Mouse (Mus musculus) brain, embryonic 18.5 days (tissue): ENCODE measurements around the gene Krt90.
"Not testable (repeated sequence)": the region's sequence is repeated elsewhere in the genome, so short reads cannot be mapped to it uniquely, and the experiment has no call there.

Source experiments
- DNase-seq: peaks from one replicate; pipeline ENCODE4 v3.0.0-alpha.2; 2012; ENCODE audit warnings: low read depth, low spot score

The Krt90 gene

GRCm38 (mm10) chr15:101517161-101517560 lies 45.6 kb downstream of the Krt90 start, which contains the start of gene Gm49425:
Gm49425 (minus strand) TSS chr15:101517261.
- DNase-seq = not testable (repeated sequence)

- no peak for DNase-seq
These were observed 54.5 kb downstream of the Krt90 start for GRCm38 (mm10) chr15:101508247-101508646.

- DNase-seq = no peak
These were observed 55.6 kb downstream of the Krt90 start for GRCm38 (mm10) chr15:101506896-101507758.
